Mouse (Mus musculus): ENCODE results near the gene Sdhc.
"Not testable (repeated sequence)": the region's sequence is repeated elsewhere in the genome, so short reads cannot be mapped to it uniquely, and the experiment has no call there.

Gene Sdhc

GRCm38 (mm10) chr1:171168906-171169305, 18.5 kb upstream of the Sdhc start:
- DNase-seq (ENCODE audit: low read depth): no peak

GRCm38 (mm10) chr1:171165629-171166345, 15.4 kb upstream of the Sdhc start:
- DNase-seq (ENCODE audit: low read depth): no peak

DNA sequence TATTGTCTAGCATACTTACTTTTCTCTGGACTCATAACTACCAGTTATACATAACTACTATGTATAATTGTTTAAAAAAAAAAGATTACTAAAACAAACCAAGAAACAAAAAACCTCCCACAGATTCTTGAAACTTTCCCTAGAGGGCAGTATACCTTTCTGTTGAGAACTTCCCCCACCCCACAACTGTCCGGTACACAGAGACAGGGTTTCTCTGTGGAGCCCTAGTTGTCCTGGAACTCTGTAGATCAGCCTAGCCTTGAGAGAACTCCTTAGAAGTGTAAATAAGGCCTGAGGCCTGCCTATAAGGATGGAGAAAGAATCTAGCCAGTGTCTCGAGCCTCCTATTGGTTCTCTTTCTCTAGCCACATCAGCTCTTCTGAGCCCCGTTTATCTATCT, 13.9 kb upstream of the Sdhc start:
- DNase-seq (ENCODE audit: low read depth): no peak

DNA sequence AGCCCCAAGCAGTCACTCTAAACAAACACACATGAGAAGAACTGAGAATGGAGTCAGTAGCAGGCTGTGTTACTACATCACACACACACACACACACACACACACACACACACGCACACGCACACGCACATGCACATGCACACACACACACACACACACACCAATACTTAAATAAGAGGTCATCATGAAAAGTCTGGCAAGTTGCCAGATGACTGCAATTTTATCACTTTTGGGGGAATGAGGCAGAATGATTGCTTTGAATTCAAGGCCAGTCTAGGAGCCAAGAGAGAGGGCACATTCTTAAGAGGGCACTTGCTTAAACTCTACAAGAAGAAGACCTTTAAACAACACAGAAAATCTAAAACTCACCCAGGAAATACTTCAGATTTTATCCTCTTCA, 12.1 kb upstream of the Sdhc start:
- DNase-seq (ENCODE audit: low read depth): no peak

DNA sequence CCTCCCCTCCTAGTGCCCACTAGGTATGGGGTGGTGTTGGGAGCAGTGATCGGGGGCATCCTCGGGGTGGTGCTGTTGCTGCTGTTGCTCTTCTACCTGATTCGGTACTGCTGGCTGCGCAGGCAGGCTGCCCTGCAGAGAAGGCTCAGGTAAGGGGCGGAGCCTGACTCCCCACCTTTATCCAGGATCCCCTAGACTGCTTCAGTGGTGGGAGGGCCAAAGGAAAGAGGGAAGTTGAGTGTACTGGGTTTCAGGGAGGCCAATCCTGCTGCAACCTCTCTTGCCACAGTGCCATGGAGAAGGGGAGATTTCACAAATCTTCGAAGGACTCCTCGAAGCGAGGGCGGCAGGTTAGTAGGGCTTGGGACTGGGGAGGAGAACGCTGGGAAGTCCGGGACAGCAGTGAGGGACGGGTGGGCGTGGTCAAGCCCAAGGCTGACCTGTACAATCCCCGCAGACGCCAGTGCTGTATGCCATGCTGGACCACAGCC, 9.1 kb upstream of the Sdhc start:
- no peak for DNase-seq (ENCODE audit: low read depth)

DNA sequence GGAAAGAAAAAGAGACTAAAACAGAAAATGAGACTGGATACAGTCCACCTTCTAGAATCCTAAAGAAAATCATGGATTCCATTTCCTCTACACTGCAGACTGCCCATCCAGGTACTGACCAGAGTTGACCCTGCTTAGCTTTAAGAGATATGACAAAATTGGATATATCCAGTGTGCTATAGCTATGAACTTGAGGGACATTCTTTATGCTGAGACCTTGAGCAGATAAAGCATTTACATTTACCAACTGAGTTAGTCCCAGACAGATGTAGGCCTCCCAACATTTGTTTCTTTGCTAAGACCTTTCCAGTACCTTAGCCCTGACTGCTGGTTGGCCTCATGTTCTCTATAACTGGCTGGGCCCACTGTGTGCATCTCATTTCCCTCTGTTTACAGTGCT, 7.6 kb upstream of the Sdhc start:
- DNase-seq (ENCODE audit: low read depth): no peak

DNA sequence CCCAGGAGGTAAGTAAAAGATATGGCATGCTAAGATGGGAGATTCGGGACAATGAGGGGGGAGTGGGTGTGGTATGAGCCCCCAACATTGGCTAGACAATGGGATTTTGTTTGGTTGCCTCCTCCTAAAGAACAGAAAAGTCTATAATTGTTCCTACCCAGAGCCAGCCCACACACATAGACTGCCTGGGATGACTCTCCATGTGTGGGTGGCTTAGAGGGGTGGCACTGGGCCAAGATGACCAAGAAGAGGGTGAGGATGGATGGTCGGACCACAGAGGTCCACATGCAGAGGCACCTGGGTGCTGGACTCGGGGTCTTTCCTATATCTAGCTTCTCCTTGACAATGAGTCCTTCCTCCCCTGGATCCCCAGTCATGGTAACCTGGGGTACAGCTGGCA, 6.2 kb upstream of the Sdhc start:
- no peak for DNase-seq (ENCODE audit: low read depth)

- DNase-seq (ENCODE audit: low read depth): no peak
These were observed 1.6 kb upstream of the Sdhc start for GRCm38 (mm10) chr1:171151966-171152365.

GRCm38 (mm10) chr1:171150838-171151391, 512 bp upstream of the Sdhc start:
- DNase-seq (ENCODE audit: low read depth): no peak

- DNase-seq (ENCODE audit: low read depth): not testable (repeated sequence)
These were observed 7.4 kb downstream of the Sdhc start for GRCm38 (mm10) chr1:171142981-171143380.

DNA sequence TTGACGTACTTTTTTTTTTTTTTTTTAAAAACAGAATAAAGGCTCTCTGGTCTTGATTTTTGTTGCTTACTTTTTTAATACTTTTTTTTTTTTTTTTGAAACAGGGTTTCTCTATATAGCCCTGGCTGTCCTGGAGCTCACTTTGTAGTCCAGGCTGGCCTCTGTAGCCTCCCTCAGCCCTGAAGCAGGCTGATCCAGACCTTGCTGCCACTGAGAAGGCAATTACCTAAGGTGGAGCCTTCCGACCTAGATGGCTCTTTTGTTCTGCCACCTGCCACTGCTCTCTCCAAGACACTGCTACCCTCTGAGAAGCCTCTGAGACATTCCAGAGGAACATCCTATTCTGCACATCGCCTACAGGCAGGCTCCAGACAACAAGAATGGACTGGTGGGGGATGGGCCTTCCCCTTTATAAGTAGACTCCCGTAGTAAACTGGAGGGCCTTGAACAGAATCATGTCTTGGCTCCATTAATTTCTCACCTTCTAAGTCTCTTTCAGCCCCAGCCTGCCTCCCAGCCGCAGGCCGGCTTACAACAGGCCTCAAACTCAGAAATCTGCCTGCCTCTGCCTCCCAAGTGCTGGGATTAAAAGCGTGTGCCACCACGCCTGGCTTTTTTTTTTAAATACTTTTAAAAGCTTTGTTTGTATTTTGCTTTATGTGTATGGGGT, 12.8 kb downstream of the Sdhc start:
- not testable (repeated sequence) for DNase-seq (ENCODE audit: low read depth)

GRCm38 (mm10) chr1:171135600-171135999, 14.8 kb downstream of the Sdhc start:
- no peak for DNase-seq (ENCODE audit: low read depth)

- DNase-seq (ENCODE audit: low read depth): no peak
These were observed 19.4 kb downstream of the Sdhc start for GRCm38 (mm10) chr1:171130971-171131370.

DNA sequence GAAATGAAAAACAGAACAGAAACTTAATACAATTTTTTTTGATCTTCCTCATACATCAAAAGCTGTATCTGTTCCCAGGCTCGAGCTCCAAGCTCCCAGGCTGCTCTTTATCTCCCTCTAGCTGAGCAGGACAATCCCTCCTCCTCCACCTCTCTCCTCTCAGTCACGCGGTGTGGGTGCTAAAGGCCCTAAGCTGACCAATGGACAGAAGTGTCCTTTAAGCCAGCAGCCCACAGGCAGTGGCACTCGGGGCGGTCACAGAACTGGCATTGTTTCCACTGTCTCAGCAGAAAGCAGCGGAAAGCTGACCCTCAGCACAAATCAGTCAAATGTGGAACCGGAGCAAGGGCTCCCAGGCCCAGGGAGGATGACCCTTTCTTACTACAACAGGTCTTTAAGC, 21.2 kb downstream of the Sdhc start:
- DNase-seq (ENCODE audit: low read depth): no peak

- no peak for DNase-seq (ENCODE audit: low read depth)
These were observed 26.0 kb downstream of the Sdhc start for GRCm38 (mm10) chr1:171124398-171124797.

DNA sequence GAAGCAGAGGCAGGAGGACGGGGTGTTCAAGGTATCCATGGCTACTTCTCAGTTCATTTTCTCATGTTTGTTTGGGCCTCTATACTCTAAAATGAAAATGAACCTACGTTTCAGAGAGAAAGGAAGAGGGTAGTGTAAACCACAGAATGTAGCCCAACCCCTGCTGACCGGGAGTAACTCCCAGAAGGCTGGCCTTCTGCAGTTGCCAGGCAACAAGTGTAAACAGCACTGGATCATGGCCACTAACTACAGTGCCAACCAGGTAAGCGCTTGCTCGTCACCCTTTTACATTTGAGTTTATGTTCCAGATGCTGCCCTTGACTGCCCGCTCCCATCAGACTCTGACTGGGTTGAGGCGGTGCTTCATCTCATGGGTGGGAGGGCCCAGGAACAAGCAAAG, 27.5 kb downstream of the Sdhc start:
- no peak for DNase-seq (ENCODE audit: low read depth)

GRCm38 (mm10) chr1:171121839-171122238, 28.6 kb downstream of the Sdhc start:
- DNase-seq (ENCODE audit: low read depth): no peak

DNA sequence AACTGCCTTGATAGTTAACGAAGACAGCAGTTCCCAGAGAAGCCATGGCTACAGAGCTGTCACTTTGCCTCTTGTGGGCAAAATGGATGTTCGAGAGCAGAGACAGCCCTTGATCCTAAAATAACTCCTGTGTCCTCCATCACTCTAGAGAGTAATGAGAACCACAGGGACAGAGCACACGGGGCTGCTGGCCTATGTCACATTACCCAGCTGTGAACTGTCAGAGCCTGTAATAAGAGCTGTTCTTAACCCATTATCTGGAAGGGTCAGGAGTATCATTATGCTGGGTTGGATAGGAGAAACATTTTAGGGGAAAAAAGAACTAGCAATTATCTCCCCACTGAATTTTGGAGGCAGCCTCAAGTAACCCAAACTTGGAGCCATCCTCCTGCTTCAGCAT, 29.5 kb downstream of the Sdhc start:
- DNase-seq (ENCODE audit: low read depth): no peak

- no peak for DNase-seq (ENCODE audit: low read depth)
These were observed 31.0 kb downstream of the Sdhc start for GRCm38 (mm10) chr1:171119405-171119804.

- DNase-seq (ENCODE audit: low read depth): no peak
These were observed 31.4 kb downstream of the Sdhc start for GRCm38 (mm10) chr1:171118996-171119395.

DNA sequence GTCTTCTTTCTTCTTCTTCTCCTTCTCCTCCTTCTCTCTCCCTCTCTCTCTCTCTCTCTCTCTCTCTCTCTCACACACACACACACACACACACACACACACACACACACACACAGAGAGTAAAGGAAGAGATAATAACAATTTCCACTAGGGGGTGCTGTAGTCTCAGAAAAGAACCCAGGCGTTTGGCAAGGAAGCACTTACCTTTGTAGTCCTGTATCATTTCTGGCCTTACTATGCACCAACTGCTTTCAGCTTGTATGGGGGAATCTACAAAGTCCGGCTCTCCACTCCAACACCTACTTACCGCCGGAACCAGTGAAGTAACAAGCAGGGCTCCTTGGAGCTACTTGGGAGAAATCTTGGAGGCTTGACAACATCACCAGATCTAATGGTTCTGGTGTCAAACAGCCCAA, 32.1 kb downstream of the Sdhc start:
- DNase-seq (ENCODE audit: low read depth): peak; percentile 91

DNA sequence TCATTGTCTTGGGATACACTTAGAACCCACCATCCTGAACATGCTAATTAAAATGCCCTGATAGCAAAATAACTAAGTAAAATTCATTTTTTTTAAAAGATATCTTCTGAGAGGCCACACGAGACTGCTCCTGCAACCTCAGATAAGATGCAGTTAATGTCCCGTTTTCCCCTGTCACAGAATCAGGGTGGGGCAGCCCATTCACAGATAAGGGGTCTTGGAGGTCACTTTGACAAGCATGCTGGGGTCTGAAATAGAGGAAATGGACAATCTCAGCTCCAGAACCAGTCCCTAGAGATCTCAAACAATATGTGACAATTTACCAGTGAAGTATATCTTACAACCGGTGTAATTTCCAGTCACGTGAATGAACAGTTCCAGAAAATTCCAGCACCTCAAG, 34.1 kb downstream of the Sdhc start:
- DNase-seq (ENCODE audit: low read depth): no peak

- peak; percentile 48 for DNase-seq (ENCODE audit: low read depth)
These were observed 36.5 kb downstream of the Sdhc start, which contains the start of gene Cfap126 for GRCm38 (mm10) chr1:171113873-171114299. Gene Cfap126 (plus strand): TSS chr1:171113918.
